Mouse (Mus musculus) B cell, adult 2 months (primary cell): ENCODE measurements at regions not wholly inside any gene's neighbourhood (a gene's known extent, or its start where the extent isn't known, plus 50 kb on each side); places are given as distances from the start of the nearest gene placed in this dataset.
A peak's percentile ranks its signal among the peaks of the same experiment; 100 is the strongest.
"Not testable (repeated sequence)": the region's sequence is repeated elsewhere in the genome, so short reads cannot be mapped to it uniquely, and the experiment has no call there.

Experiments
- DNase-seq, 2 experiments: peaks; one replicate each; pipeline ENCODE4 v3.0.0; 2022

GRCm38 (mm10) chr17:84844950-84845349 is 54.4 kb upstream of the Lrpprc start:
- peak; percentile 38 to 50 for DNase-seq

- no peak for DNase-seq
Observed at GRCm38 (mm10) chr17:84846141-84846540, 55.6 kb upstream of the Lrpprc start.

GRCm38 (mm10) chr17:84848385-84849030 is 57.9 kb upstream of the Lrpprc start:
- no peak for DNase-seq

- DNase-seq, result no peak
Observed at GRCm38 (mm10) chr17:84849031-84849405, 58.4 kb upstream of the Lrpprc start.

GRCm38 (mm10) chr17:84850464-84850863 is 59.9 kb upstream of the Lrpprc start:
- DNase-seq, result no peak

- DNase-seq, result no peak
Observed at GRCm38 (mm10) chr17:84850893-84851292, 60.3 kb upstream of the Lrpprc start.

- no peak for DNase-seq
Observed at GRCm38 (mm10) chr17:84856971-84857370, 66.4 kb upstream of the Lrpprc start.

- no peak for DNase-seq
Observed at GRCm38 (mm10) chr17:84858830-84859229, 68.2 kb upstream of the Lrpprc start.

GRCm38 (mm10) chr17:84859916-84860315 is 69.3 kb upstream of the Lrpprc start:
- peak; percentile 28 to 34 for DNase-seq

- no peak for DNase-seq
Observed at GRCm38 (mm10) chr17:84860835-84861234, 70.2 kb upstream of the Lrpprc start.

- DNase-seq, result not testable (repeated sequence)
Observed at GRCm38 (mm10) chr17:84864231-84864630, 73.6 kb upstream of the Lrpprc start.

- DNase-seq, result no peak
Observed at GRCm38 (mm10) chr17:84865158-84865557, 74.6 kb upstream of the Lrpprc start.

- DNase-seq, result no peak
Observed at GRCm38 (mm10) chr17:84865566-84865965, 75.0 kb upstream of the Lrpprc start.

GRCm38 (mm10) chr17:84869074-84869722 is 78.6 kb upstream of the Lrpprc start:
- no peak for DNase-seq

GRCm38 (mm10) chr17:84873554-84873953 is 83.0 kb upstream of the Lrpprc start:
- no peak for DNase-seq

- DNase-seq, result no peak
Observed at GRCm38 (mm10) chr17:84874494-84874893, 82.0 kb upstream of the Ppm1b start.

- DNase-seq, result no peak
Observed at GRCm38 (mm10) chr17:84875031-84875430, 81.5 kb upstream of the Ppm1b start.

- no peak for DNase-seq
Observed at GRCm38 (mm10) chr17:84876037-84876436, 80.5 kb upstream of the Ppm1b start.

GRCm38 (mm10) chr17:84877176-84877863 is 79.2 kb upstream of the Ppm1b start:
- no peak for DNase-seq

GRCm38 (mm10) chr17:84877864-84878224 is 78.7 kb upstream of the Ppm1b start:
- peak; percentile 84 for DNase-seq

GRCm38 (mm10) chr17:84878316-84878715 is 78.2 kb upstream of the Ppm1b start:
- no peak for DNase-seq

GRCm38 (mm10) chr17:84879146-84879545 is 77.4 kb upstream of the Ppm1b start:
- no peak for DNase-seq

GRCm38 (mm10) chr17:84880946-84881345 is 75.6 kb upstream of the Ppm1b start:
- DNase-seq, result no peak

- no peak for DNase-seq
Observed at GRCm38 (mm10) chr17:84888525-84888924, 68.0 kb upstream of the Ppm1b start.
